Mouse (Mus musculus) stomach, postnatal 0 days (tissue): ENCODE data around the gene Cnfn.
A peak's percentile ranks its signal among the peaks of the same experiment; 100 is the strongest.

Source experiments
- CTCF ChIP-seq: IDR thresholded peaks from 2 replicates; pipeline ENCODE4 v1.5.1; 2016; ENCODE audit warnings: antibody characterized with exemption, low read depth, mild to moderate bottlenecking, moderate library complexity
- EP300 ChIP-seq: optimal IDR thresholded peaks from 2 replicates; pipeline ENCODE3; 2016; ENCODE audit warnings: antibody characterized with exemption

DNA sequence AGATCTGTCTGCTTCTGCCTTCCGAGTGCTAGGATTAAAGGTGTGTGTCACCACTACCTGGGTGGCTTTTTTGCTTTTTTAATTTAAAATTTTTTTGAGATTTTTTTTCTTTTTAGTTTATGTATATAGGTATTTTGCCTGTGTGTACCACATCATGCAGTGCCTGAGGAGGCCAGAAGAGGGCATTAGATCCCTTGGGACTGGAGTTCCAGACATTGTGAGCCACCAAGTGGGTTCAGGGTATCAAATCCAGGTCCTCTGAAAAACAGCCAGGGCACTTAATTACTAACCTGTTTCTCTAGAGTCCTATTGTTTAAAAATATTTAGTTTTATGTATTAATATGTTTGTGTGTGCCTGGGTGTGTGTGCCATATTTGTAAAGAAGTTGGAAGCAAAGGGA lies 48.1 kb upstream of the Cnfn start:
- peak; percentile 64 for TF ChIP-seq CTCF
- TF ChIP-seq EP300, result no peak
